Mouse (Mus musculus) MEL (cell line): Measurements from ENCODE around the gene Mc3r.

Experiments used
- BHLHE40 ChIP-seq: IDR thresholded peaks from 2 replicates; pipeline ENCODE4 v1.6.1; 2012; ENCODE audit warnings: low read depth, mild to moderate bottlenecking, inconsistent platforms, low read length, improper control_type of control experiment, borderline replicate concordance
- CHD1 ChIP-seq: IDR thresholded peaks from 2 replicates; pipeline ENCODE4 v1.6.1; 2012; ENCODE audit warnings: low read depth, mild to moderate bottlenecking, inconsistent platforms, low read length, improper control_type of control experiment
- CTCF ChIP-seq, 3 experiments: IDR thresholded peaks in 2 of 3; conservative IDR thresholded peaks in 1 of 3; 2 replicates each; pipeline ENCODE4 v1.5.1; 2011 to 2012; ENCODE audit warnings: low read length in 3 of 3, low read depth in 2 of 3, mild to moderate bottlenecking in 2 of 3, improper control_type of control experiment in 1 of 3, inconsistent platforms in 1 of 3, mixed read lengths in 1 of 3, moderate library complexity in 1 of 3; ENCODE audit not compliant: control insufficient read depth in 1 of 3, insufficient read depth in 1 of 3, poor library complexity in 1 of 3, severe bottlenecking in 1 of 3
- ELF1 ChIP-seq: IDR thresholded peaks from 2 replicates; pipeline ENCODE4 v1.6.1; 2014; ENCODE audit warnings: low read depth, mild to moderate bottlenecking, inconsistent platforms, low read length, improper control_type of control experiment, moderate library complexity
- EP300 ChIP-seq, 2 experiments: IDR thresholded peaks; 2 replicates each; pipeline ENCODE4 v1.6.1; 2011; ENCODE audit warnings: improper control_type of control experiment in 2 of 2, low read length in 2 of 2, low read depth in 1 of 2, mild to moderate bottlenecking in 1 of 2
- ETS1 ChIP-seq: IDR thresholded peaks from 2 replicates; pipeline ENCODE4 v1.6.1; 2012; ENCODE audit warnings: low read depth, mild to moderate bottlenecking, inconsistent platforms, low read length, improper control_type of control experiment, moderate library complexity
- GATA1 ChIP-seq: IDR thresholded peaks from 2 replicates; pipeline ENCODE4 v1.6.1; 2011; ENCODE audit warnings: low read depth, low read length, improper control_type of control experiment
- MEF2A ChIP-seq: IDR thresholded peaks from 2 replicates; pipeline ENCODE4 v1.6.1; 2014; ENCODE audit warnings: low read depth, mild to moderate bottlenecking, inconsistent platforms, low read length, improper control_type of control experiment; ENCODE audit not compliant: poor library complexity, insufficient replicate concordance, severe bottlenecking; ENCODE audit errors: extremely low read depth
- POLR2A ChIP-seq, 2 experiments: IDR thresholded peaks; 2 replicates each; pipeline ENCODE4 v1.6.1; 2011 to 2012; ENCODE audit warnings: low read length in 2 of 2, mild to moderate bottlenecking in 2 of 2, control low read depth in 1 of 2, improper control_type of control experiment in 1 of 2, low read depth in 1 of 2, moderate library complexity in 1 of 2; ENCODE audit not compliant: control insufficient read depth in 1 of 2, insufficient read depth in 1 of 2, poor library complexity in 1 of 2
- POLR2AphosphoS5 ChIP-seq: IDR thresholded peaks from 2 replicates; pipeline ENCODE4 v1.6.1; 2012; ENCODE audit warnings: low read depth, borderline replicate concordance, mild to moderate bottlenecking, inconsistent platforms, low read length, moderate library complexity, mixed read lengths
- TCF12 ChIP-seq: IDR thresholded peaks from 2 replicates; pipeline ENCODE4 v1.6.1; 2014; ENCODE audit warnings: low read depth, mild to moderate bottlenecking, inconsistent platforms, low read length, improper control_type of control experiment, moderate library complexity
- USF1 ChIP-seq: IDR thresholded peaks from 2 replicates; pipeline ENCODE4 v1.6.1; 2014; ENCODE audit warnings: low read depth, mild to moderate bottlenecking, inconsistent platforms, low read length, improper control_type of control experiment, moderate library complexity
- ZC3H11A ChIP-seq: IDR thresholded peaks from 2 replicates; pipeline ENCODE4 v1.6.1; 2012; ENCODE audit warnings: low read depth, mild to moderate bottlenecking, inconsistent platforms, low read length, improper control_type of control experiment
- ZNF384 ChIP-seq: IDR thresholded peaks from 2 replicates; pipeline ENCODE4 v1.6.1; 2012; ENCODE audit warnings: low read depth, mild to moderate bottlenecking, inconsistent platforms, low read length, improper control_type of control experiment

GRCm38 (mm10) chr2:172216163-172216915 lies 32.0 kb upstream of the Mc3r start:
- TF ChIP-seq POLR2A (IDR thresholded peaks at IDR 0.05; ENCODE audit: control insufficient read depth in 1 of 2, insufficient read depth in 1 of 2, low read depth in 1 of 2, low read length in 2 of 2, poor library complexity in 1 of 2) (no peak), CHD1 (no peak), BHLHE40 (no peak), ELF1 (no peak), CTCF (IDR thresholded peaks at IDR 0.05 in 2 of 3, conservative IDR thresholded peaks at IDR 0.05 in 1 of 3; ENCODE audit: control insufficient read depth in 1 of 3, insufficient read depth in 1 of 3, low read depth in 2 of 3, low read length in 3 of 3, poor library complexity in 1 of 3, severe bottlenecking in 1 of 3) (no peak), GATA1 (no peak), TCF12 (no peak), ZC3H11A (no peak), USF1 (no peak), POLR2AphosphoS5 (no peak), EP300 (IDR thresholded peaks at IDR 0.05; ENCODE audit: low read depth in 1 of 2, low read length in 2 of 2) (no peak), MEF2A (no peak), ETS1 (no peak), ZNF384 (no peak)
